Mouse (Mus musculus): Measurements from ENCODE around the gene Uap1.

- TF ChIP-seq POLR2A (IDR thresholded peaks at IDR 0.05; ENCODE audit: borderline replicate concordance, low read depth, low read length) = no peak
- TF ChIP-seq CTCF (IDR thresholded peaks at IDR 0.05; ENCODE audit: low read depth, low read length) = no peak
Observed at GRCm38 (mm10) chr1:170213181-170213879, 38.6 kb upstream of the Uap1 start.
